Mouse (Mus musculus) common myeloid progenitor, adult 5-6 weeks (primary cell): Measurements from ENCODE around the gene Methig1. TPM values are rescaled to one million over a fixed set of nuclear protein-coding genes. Genes with fewer than 3 reads are reported as not detected.

Source experiments
- ATAC-seq: replicated peaks from 2 replicates; pipeline ENCODE4 v1.8.0; 2016; ENCODE audit warnings: low read depth, mild to moderate bottlenecking, moderate TSS enrichment, inconsistent platforms; ENCODE audit not compliant: poor library complexity, severe bottlenecking
- total RNA-seq: library from RNA; stranded (forward); fragments of 200-1000, 187-1606 nt; gene quantifications from 2 replicates; pipeline ENCODE4 v1.2.3, GENCODE M21; 2017

The Methig1 gene
- total RNA-seq, 1 experiment from 2014 or later = not detected

- no peak for ATAC-seq
Measured at GRCm38 (mm10) chr15:100388886-100389285, 35.9 kb downstream of the Methig1 start.

GRCm38 (mm10) chr15:100391066-100391465 is 38.1 kb downstream of the Methig1 start:
- no peak for ATAC-seq

DNA sequence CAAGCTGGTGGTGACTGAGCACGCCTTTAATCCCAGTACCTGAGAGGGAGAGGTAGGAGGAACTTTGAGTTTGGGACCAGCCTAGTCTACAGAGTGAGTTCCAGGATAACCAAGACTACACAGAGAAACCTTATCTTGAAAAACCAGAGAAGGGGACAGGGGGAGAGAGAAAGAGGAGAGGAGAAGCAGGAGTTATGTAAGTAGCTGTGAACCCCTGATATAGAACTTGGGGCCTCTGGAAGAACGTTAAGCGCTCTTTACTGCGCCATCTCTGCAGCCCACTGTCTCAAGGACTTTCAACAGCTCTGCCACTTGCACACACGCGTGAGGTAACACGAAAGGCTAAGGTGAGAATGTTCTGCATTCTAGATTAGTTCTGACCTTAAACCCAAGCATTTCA is 38.6 kb downstream of the Methig1 start:
- no peak; the same call in 1 of the 2 replicates for ATAC-seq

GRCm38 (mm10) chr15:100393016-100393415 is 40.1 kb downstream of the Methig1 start:
- ATAC-seq = no peak

GRCm38 (mm10) chr15:100395561-100395960 is 42.6 kb downstream of the Methig1 start:
- no peak for ATAC-seq

DNA sequence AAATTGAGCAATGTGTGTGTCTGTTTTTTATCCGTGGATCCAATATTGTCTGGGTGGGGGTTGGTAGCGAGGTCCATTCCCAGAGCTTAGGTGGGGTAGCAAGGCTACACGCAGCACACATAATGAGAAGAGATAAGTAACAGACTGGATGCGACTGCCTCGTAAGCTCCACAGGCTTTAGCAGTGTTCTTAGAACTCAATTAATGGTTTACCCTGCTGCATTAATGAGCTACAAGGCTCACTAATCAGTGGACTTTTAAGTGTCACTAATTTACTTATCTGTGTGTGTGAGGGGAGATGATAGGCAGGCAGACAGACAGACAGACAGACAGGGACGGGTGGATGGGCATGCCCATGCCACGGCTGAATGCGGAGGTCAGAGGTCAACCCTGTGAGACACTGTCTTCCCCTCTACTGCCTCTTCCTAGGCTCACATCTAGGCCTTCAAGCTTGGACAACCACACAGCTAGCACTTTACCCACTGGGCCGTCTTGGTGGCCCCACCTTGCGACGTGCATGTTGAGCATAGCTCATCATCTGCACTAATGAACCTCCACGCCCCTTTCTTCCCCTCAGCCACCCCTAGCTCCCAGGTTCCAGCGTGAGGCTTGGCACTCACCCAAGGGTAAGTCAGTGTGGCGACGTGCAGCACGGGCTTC is 47.8 kb downstream of the Methig1 start:
- ATAC-seq = no peak

- no peak for ATAC-seq
Measured at GRCm38 (mm10) chr15:100401811-100402210, 48.9 kb downstream of the Methig1 start.

GRCm38 (mm10) chr15:100402347-100402746 is 49.4 kb downstream of the Methig1 start:
- no peak for ATAC-seq

GRCm38 (mm10) chr15:100402798-100403197 is 49.8 kb downstream of the Methig1 start:
- no peak for ATAC-seq

- no peak for ATAC-seq
Measured at GRCm38 (mm10) chr15:100403318-100404000, 50.5 kb downstream of the Methig1 start.

- ATAC-seq = no peak
Measured at GRCm38 (mm10) chr15:100406088-100406487, 53.1 kb downstream of the Methig1 start.

DNA sequence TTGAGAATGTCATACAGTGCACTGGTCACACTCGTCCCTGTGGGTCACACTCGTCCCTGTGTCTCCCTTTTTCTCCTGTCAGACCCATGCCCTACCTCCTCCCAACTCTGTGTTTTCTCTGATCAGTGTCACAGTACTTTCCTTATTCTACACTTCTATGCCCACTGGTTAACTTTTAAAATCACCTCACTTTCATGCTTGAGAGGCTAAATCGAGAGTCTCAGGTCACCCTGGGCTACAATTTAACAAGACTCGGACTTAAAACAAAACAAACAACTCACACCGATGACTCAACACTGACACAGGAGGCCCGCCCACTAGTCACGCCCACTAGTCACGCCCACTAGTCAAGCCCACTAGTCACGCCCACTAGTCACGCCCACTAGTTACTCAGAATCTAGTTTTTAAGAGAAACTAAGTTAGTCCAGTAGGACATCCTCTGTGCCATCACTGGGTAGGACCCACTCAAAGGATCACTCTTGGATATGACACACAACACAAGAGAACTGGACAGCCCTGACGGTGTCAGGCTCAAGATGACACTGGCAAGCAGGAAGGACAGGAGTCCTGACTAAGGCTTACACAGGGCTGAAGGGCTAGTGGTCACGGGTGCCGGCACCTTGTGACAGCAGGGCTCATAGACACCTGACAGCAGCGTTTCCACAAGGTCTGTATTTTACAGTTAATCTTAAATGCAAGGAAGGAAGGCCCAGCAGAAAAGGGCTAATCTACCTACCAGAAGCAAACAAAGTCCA is 58.1 kb downstream of the Methig1 start:
- ATAC-seq = peak; percentile 83

DNA sequence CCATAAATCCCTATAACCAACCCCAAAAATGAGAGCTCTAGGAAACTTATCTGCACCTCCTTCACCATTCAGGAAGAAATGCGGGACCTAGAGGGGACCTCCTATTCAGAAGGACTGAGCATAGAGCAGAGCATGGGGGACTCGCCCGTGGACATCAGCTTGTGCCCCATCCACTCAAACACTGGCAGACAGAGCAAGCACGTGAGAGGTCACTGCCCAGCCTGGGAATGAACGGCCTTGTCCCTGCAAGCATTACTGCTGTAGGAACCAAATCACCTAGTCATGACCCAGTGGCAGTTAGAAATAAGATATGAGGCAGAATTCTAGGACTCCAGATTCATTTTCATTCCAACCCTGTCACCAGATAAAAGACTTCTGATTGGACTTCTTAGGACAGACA is 58.8 kb downstream of the Methig1 start:
- no peak for ATAC-seq

- no peak for ATAC-seq
Measured at GRCm38 (mm10) chr15:100413306-100413705, 60.4 kb downstream of the Methig1 start.

GRCm38 (mm10) chr15:100414011-100414410 is 61.1 kb downstream of the Methig1 start:
- ATAC-seq = no peak

DNA sequence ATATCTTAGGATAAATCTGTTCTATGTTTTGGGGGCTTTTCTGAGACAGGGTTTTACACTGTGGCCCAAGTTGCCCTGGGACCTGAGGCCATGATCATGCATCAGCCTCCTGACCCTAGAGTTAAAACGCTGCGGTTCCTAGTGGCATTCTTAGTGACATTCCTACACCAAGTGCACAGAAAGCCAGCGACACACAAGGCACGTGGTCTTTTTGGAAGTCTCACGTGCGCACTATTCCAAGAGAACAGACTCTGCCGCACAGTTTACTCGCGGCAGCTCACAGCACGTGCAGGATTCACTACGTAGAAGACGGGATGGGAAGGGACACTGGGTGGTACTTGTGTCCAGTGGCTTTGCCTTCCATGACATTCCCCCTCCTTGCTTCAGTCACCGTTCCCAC is 62.0 kb downstream of the Methig1 start:
- no peak for ATAC-seq

DNA sequence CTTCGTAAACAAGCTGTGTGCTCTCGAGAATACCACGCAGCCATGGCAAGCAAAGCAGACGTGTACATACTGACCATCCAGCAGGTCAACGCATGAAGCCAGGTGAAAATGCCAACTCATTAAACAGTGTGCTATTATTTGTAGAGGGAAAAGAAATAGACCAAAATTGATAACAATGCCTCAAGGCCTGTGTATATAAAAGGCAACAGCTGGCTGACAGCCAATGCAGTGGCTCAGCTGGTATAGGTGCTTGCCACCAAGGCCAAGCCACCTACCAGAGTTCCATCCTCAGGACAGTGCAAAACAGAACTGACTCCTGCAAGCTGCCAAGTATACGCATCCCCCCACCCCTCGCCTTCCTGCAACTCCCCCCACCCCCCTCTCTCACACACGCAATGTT is 62.7 kb downstream of the Methig1 start:
- ATAC-seq = no peak

GRCm38 (mm10) chr15:100417854-100418450 is 65.0 kb downstream of the Methig1 start:
- ATAC-seq = no peak

DNA sequence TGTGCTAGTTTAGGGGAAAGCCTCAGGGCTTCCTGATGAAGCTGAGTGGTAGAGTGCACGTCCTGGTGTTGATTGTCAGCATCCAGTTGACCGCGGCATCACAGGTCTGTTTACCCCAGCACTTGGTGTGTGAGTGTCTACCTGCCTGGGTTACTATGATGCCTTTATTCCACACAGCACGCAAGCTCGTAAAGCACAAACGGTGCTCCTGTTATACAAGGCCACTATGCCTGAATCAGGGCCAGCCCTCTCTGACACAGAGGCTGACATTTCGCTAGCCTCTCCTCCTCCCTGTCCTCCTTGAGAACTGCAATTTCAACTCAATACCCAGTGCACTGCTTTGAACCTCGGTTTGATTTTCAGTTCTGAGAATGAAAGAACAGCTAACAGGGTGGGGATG is 66.4 kb downstream of the Methig1 start:
- no peak for ATAC-seq

DNA sequence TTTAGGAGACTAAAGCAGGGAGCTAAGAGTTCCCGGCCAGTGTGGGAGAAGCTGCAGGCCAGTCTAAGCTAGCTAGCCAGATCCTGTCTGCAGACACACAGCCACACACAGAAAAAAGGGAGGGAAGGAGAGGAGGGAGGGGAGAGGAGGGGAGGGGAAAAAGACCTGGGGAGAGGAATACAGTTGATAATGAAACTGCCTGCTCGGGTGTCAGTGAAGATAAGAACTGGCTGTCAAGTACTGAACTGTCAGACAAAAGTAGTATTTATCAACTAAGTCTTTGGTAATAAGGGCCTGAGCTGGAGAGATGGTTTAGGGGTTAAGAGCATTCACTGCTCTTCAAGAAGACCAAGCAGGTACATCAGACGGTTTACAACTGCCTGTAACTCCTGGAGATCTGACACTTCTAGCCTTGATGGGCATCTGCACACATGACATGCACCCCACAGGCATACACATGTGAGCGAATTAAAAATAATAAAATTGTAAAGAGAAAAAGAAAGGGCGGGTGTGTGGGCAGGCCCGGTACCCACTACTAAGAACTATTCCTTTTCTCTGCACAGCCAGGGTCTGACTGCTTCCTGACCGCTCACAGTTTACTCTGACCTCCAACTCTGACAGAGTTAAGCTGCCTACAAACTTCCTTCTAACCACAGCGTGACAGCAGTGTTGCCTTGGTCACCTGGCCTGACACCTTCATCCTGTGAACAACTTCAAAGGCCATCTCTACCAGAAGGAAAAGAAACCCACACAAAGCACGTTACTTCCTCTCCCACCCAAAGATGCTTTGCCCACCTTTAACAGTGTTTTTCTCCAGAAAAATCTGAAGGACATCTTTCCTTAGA is 67.2 kb downstream of the Methig1 start:
- ATAC-seq = peak; percentile 39
